Mouse (Mus musculus): ENCODE measurements around the gene Prmt7.

Prmt7 gene

DNA sequence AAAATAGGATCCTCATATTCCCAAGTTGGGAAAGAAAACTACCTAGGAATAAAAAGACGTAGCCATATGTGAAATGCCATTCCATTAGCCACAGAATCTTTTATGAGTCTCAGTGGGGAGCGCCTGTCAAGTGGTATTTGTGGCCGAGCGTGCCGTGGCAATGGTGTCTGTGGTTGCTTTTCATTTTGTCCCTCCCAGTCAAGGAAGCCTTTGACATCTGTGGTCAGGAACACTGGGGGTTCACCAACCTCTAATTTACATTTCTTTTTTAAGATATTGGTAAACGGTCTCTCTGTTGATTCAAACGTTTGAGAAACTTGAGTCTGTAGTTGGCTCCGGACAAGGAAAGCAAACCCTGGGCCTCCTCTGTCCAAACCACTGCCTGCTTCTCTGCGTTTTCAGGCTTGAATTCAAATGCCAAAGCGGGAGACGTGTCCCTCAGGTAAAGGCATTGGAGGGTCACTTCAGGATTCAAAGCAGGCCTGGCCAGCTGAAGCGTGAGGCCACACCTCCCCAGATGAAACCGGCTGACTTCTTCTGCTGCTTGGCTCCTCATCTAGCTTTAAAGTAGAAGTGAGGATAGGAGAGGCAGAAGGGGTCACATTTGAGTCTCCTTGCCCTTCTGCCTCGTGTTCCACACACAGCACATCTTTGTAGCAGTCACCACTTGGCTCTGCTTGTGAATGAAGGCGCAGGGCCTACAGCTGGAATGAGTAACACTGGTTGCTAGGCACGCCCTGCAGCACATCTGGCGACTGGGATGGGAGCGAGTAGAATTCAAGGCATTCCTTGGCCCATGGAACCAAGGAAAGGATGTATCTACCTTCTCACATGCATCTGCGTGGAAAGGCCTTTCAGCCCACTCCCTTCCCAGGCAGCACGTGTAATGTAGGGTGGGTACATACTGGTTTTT, 82.0 kb downstream of the Prmt7 start:
- DNase-seq, result peak; percentile 92

DNA sequence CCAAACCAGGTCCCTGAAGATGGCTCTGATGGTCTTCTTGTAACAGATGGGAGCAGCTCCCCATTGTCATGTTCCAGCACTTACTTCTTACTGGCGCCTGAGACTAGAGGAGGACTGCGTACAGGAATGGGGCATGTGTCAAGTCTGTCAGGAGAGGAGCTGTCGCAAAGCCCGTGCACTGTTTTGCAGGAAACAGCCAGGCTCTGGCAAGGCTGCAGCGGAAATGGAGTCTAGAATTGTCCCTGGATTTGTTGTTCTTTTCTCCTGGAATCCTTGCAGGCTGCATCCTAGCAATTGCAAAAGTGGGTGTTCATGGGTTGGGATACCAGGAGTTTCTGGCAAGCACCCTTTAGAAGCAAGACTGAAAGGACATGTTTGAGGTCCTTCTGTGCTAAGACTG, 87.5 kb downstream of the Prmt7 start:
- peak; percentile 97 for DNase-seq

GRCm38 (mm10) chr8:106298846-106299245, 88.1 kb downstream of the Prmt7 start:
- DNase-seq, result peak; percentile 91

DNA sequence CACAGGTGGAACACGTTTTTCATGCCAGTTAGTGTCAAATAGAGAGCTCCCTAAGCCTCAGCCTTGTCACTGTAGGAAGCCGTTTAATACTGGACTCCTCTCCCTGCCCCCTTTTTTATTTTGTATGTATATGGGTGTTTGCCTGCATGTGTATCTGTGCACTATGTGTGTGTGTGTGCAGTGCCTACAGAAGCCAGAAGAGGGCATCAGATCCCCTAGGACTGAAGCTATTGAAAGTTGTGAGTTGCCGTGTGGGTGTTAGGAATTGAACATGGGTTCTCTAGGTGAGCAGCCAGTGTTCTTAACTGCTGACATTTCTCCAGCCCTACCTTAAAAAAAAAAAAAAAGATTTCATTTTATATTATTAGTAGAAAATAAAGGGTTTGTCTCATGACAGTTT, 89.0 kb downstream of the Prmt7 start:
- DNase-seq, result no peak

- DNase-seq, result peak; percentile 87
Observed at GRCm38 (mm10) chr8:106300739-106301715, 90.3 kb downstream of the Prmt7 start.

Measured in heart, adult 11 months (tissue).